Mouse (Mus musculus) kidney, embryonic 16.5 days (tissue): ENCODE measurements around the gene Sh3tc1. TPM values are rescaled to one million over a fixed set of nuclear protein-coding genes. Genes with fewer than 3 reads are reported as not detected.

Experiments used
- ATAC-seq: fragments of 200-750 bp; cut with Nextera tagmentation; 2 replicates; pipeline ENCODE4 v1.8.0; 2017; ENCODE audit warnings: moderate TSS enrichment; ENCODE audit not compliant: low FRiP score, low TSS enrichment
- H3K27ac ChIP-seq: fragments of 300-500 bp; sonication (generic); 2 replicates; pipeline ENCODE4 v1.5.1; 2014; ENCODE audit warnings: low read length
- H3K27me3 ChIP-seq: fragments of 300-500 bp; sonication (generic); 2 replicates; pipeline ENCODE4 v1.6.1; 2014; ENCODE audit warnings: low read length, control low read depth, mixed read lengths; ENCODE audit not compliant: insufficient read depth
- H3K36me3 ChIP-seq: fragments of 300-500 bp; sonication (generic); 2 replicates; pipeline ENCODE4 v1.6.1; 2014; ENCODE audit warnings: low read length, control low read depth, mixed read lengths; ENCODE audit not compliant: insufficient read depth
- H3K4me1 ChIP-seq: fragments of 300-500 bp; sonication (generic); 2 replicates; pipeline ENCODE4 v1.6.1; 2014; ENCODE audit warnings: low read length, control low read depth, mixed read lengths; ENCODE audit not compliant: insufficient read depth
- H3K4me2 ChIP-seq: fragments of 300-500 bp; sonication (generic); replicated peaks from 2 replicates; pipeline ENCODE4 v1.6.1; 2014; ENCODE audit warnings: low read depth, low read length
- H3K4me3 ChIP-seq: fragments of 300-500 bp; sonication (generic); 2 replicates; pipeline ENCODE4 v1.5.1; 2014; ENCODE audit warnings: mild to moderate bottlenecking, low read length
- H3K9ac ChIP-seq: fragments of 300-500 bp; sonication (generic); replicated peaks from 2 replicates; pipeline ENCODE4 v1.6.1; 2014; ENCODE audit warnings: low read length
- H3K9me3 ChIP-seq: fragments of 300-500 bp; sonication (generic); 2 replicates; pipeline ENCODE4 v1.6.1; 2016; ENCODE audit warnings: low read length, control low read depth
- WGBS: fragments of 180-500 bp; shearing (Covaris S2); extraction: QIAGEN DNeasy Blood & Tissue Kit; methylation state at CpG from one replicate; pipeline ENCODE4 v1.1.7; 2014; 5-methylcytosine and 5-hydroxymethylcytosine counted together
- polyA plus RNA-seq: library from polyadenylated mRNA; unstranded; fragments of >200 nt; fragmentation: Nextera tagmentation; extraction: Ambion mirVana; gene quantifications from 2 replicates; pipeline ENCODE4 v1.2.1, GENCODE M21; 2015

Gene Sh3tc1
- polyA plus RNA-seq, 1 experiment from 2014 or later, result 25.2 TPM

DNA sequence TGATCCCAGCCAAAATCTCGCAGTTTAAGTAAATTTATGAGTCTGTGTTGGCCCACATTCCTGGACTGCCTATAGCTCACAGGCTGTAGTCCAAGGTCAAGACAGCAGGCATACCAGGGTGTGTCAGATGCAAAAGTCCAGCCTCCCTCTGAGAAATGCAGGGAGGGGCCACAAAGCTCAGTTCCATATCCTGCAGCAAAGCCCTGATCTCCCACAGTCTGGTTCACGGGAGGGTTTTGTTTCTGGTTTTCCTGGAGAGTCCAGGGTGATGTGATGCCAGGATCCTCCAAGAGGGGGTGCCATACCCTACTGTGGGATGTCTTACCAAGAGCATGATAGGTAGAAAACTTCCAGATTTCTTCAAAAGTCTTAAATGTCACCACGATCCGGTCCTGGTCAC, 21.8 kb downstream of the Sh3tc1 start:
- no peaks in the 10 kb centered on the region for H3K9me3 ChIP-seq
- H3K36me3 ChIP-seq, result 0 out of 2 replicates have a peak, but pooled peaks cover 2% of the 10 kb centered on the region
- H3K4me3 ChIP-seq, result no peak overlapping the region
- 27% methylated on average over 4 of the region's 4 CpGs for WGBS
- no peaks in the 10 kb centered on the region for H3K27me3 ChIP-seq
- H3K9ac ChIP-seq, result no peak overlapping the region
- H3K4me2 ChIP-seq, result no peak overlapping the region
- no peak overlapping the region for H3K27ac ChIP-seq
- peaks cover 15% of the 10 kb centered on the region for H3K4me1 ChIP-seq
- ATAC-seq, result peak; percentile 55

DNA sequence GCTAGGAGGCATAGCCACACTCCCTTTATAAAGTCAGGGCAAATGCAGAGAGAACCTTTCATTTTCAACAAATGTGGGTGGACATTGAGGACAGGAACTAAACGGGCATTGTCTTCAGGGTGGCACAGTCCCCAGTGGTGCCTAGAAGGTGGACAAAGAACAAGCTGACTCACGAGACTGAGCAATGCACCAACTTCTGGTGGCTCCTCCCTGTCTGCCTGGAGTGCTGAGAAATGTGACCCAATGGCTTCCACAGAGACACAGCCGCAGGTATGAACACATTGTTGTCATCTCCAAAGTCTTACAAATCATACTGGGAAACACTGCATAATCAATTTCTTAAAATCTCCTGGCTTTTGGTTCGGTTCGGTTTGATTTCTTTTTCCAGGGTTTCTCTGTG, 22.3 kb downstream of the Sh3tc1 start:
- peak overlapping the region; percentile 17; the same call in 1 of the 2 replicates for H3K27ac ChIP-seq
- WGBS, result 80% methylated on average over 5 of the region's 5 CpGs
- no peak for ATAC-seq

DNA sequence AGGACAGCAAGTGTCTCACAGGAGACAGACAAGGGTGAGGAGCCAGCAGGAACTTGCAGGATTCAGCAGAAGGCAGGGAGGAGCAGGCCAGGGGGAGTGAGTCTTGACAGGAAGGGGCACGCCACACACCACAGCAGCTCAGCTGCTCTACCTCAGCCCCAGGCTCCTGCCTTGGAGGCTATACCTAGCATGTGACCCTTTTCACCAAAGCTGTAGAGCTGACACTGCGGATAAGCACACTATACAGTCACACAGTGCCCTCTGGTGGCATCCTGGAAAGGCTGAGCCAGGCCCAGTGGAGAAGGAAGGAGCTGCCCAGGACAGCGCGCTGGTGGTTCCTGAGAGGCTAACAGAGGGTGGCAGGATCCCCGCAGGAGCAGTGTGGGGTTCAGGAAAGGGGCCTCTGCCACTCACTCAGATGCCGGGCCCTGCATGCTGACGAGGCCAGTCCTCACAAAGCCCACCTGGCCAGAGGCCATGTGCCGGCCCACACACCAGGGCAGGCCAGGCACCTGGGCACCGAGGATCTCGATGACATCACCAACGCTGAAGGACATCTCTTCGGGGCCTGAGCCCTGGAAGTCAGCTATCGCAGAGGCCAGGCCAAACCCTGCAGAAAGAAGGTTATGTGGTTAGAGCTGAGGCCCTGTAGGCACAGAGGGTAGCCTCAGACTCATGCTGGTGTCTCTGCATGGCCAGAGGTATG, 26.0 kb downstream of the Sh3tc1 start:
- WGBS, result 52% methylated on average over 13 of the region's 13 CpGs
- H3K36me3 ChIP-seq, result no peaks in the 10 kb centered on the region
- H3K27me3 ChIP-seq, result no peaks in the 10 kb centered on the region
- peak; percentile 83 for ATAC-seq
- H3K9ac ChIP-seq, result no peak overlapping the region
- H3K9me3 ChIP-seq, result no peaks in the 10 kb centered on the region
- peaks cover 6% of the 10 kb centered on the region; the same call in 1 of the 2 replicates for H3K4me1 ChIP-seq
- no peak overlapping the region for H3K4me2 ChIP-seq
- H3K27ac ChIP-seq, result no peak overlapping the region
- H3K4me3 ChIP-seq, result no peak overlapping the region

More for the DNA sequence above, 22.3 kb downstream of the Sh3tc1 start:
- Histone ChIP-seq H3K4me3 (no peak overlapping the region), H3K4me1 (peaks cover 11% of the 10 kb centered on the region), H3K27me3 (no peaks in the 10 kb centered on the region), H3K36me3 (0 out of 2 replicates have a peak, but pooled peaks cover 2% of the 10 kb centered on the region), H3K4me2 (no peak overlapping the region), H3K9ac (no peak overlapping the region), H3K9me3 (no peaks in the 10 kb centered on the region)

DNA sequence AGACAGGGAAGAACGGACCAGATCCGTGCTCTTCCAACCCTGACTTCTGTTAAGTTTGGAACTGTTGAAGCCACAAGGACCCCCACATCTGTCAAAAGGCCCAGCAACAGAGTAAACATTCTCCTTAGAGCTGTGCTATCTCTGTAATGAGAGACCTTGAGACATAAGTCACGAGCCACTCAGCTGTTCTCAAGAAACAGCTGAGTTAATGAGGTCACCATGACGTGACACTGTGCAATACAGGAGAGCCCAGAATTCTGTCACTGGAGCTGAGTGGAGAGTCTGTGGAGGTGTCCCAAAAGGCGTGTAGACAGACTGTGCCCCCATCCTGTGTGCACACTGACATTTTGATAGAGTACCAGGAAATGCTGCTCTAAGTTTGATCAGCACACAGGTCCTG, 27.3 kb downstream of the Sh3tc1 start:
- Histone ChIP-seq H3K36me3 (no peaks in the 10 kb centered on the region), H3K27ac (no peak overlapping the region), H3K4me2 (no peak overlapping the region), H3K4me1 (no peaks in the 10 kb centered on the region), H3K9me3 (no peaks in the 10 kb centered on the region), H3K27me3 (no peaks in the 10 kb centered on the region), H3K4me3 (no peak overlapping the region), H3K9ac (no peak overlapping the region)
- WGBS, result 55% methylated on average over 5 of the region's 5 CpGs
- ATAC-seq, result no peak

GRCm38 (mm10) chr5:35710931-35711330, 28.9 kb downstream of the Sh3tc1 start:
- no peak for ATAC-seq
- H3K4me3 ChIP-seq, result no peak overlapping the region
- 70% methylated on average over 3 of the region's 3 CpGs for WGBS
- no peaks in the 10 kb centered on the region for H3K9me3 ChIP-seq
- H3K9ac ChIP-seq, result no peak overlapping the region
- H3K36me3 ChIP-seq, result no peaks in the 10 kb centered on the region
- H3K4me1 ChIP-seq, result no peaks in the 10 kb centered on the region
- no peak overlapping the region for H3K27ac ChIP-seq
- no peaks in the 10 kb centered on the region for H3K27me3 ChIP-seq
- H3K4me2 ChIP-seq, result no peak overlapping the region

DNA sequence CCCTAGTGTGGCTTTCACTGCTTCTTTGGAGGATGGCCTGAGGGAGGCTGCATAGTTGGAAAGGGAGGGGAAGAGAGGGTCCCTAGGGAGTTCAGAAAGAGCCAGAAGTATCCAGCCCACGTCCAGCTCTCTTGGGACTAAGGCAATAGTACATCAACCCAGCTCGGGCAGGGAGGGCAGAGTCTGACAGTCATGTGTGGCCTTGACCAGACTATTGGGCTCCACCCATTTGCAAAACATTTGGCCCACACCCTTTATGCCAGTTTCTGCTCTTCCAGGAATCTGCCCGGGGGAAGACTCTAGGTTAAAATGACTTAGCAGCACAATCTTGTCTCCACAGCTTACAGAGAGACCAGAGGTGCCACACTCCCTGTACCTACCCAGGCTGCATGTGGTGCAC, 29.3 kb downstream of the Sh3tc1 start:
- Histone ChIP-seq H3K36me3 (no peaks in the 10 kb centered on the region), H3K9me3 (no peaks in the 10 kb centered on the region), H3K4me1 (no peaks in the 10 kb centered on the region), H3K9ac (no peak overlapping the region), H3K27ac (no peak overlapping the region), H3K4me2 (no peak overlapping the region), H3K27me3 (no peaks in the 10 kb centered on the region), H3K4me3 (no peak overlapping the region)
- ATAC-seq, result no peak
- 58% methylated on average over 3 of the region's 3 CpGs for WGBS

GRCm38 (mm10) chr5:35705411-35705810, 34.4 kb downstream of the Sh3tc1 start:
- Histone ChIP-seq H3K4me3 (no peak overlapping the region), H3K9me3 (no peaks in the 10 kb centered on the region), H3K36me3 (no peaks in the 10 kb centered on the region), H3K9ac (no peak overlapping the region), H3K27me3 (no peaks in the 10 kb centered on the region), H3K4me1 (no peaks in the 10 kb centered on the region), H3K27ac (no peak overlapping the region), H3K4me2 (no peak overlapping the region)
- 89% methylated on average over 3 of the region's 3 CpGs for WGBS
- no peak for ATAC-seq

DNA sequence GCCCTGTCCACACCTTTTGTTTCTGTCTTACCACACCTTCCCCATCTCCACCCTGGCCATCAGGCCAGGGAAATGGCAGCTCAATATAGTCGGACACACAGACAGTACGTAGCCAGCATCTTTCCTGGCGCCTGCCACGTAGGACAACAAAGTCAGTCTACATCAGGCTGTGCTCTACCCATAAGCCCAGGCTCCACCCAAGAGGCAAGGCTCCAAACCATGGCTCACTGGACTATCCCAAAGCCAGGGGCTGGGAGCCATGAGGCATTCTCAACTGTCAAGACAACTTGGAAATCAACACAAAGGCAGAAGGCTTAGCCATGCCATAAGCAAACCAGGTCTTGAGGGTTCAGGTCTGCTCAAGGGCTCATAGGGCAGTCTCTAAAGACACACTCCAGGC, 36.0 kb downstream of the Sh3tc1 start:
- no peaks in the 10 kb centered on the region for H3K27me3 ChIP-seq
- H3K9ac ChIP-seq, result no peak overlapping the region
- no peak overlapping the region for H3K27ac ChIP-seq
- no peaks in the 10 kb centered on the region; the same call in 1 of the 2 replicates for H3K36me3 ChIP-seq
- H3K4me2 ChIP-seq, result no peak overlapping the region
- no peak overlapping the region for H3K4me3 ChIP-seq
- H3K9me3 ChIP-seq, result no peaks in the 10 kb centered on the region
- 93% methylated on average over 4 of the region's 4 CpGs for WGBS
- ATAC-seq, result no peak
- no peaks in the 10 kb centered on the region for H3K4me1 ChIP-seq

DNA sequence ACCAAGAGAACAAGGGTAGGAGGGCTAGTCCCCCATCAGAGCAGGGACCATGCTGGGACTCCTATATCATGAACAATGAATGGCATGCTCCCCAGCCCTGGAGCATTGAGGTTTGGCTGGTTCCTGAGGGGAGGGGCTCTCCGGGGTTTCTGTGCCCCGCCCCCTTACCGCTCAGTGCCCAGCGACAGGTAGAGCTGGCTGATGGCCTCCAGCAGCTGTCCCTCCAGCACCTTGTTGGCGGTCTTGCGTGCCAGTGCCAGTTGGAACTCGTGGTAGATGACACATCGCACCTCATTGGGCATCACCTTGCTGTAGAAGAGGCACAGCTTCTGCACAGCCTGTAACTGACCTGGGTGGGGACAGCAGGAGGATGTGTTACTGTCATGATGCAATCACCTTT, 36.6 kb downstream of the Sh3tc1 start:
- WGBS, result 77% methylated on average over 8 of the region's 8 CpGs

GRCm38 (mm10) chr5:35702582-35703140, 37.1 kb downstream of the Sh3tc1 start:
- H3K4me3 ChIP-seq, result no peak overlapping the region
- no peak overlapping the region for H3K4me2 ChIP-seq
- no peaks in the 10 kb centered on the region for H3K9me3 ChIP-seq
- no peak overlapping the region for H3K9ac ChIP-seq
- no peaks in the 10 kb centered on the region for H3K27me3 ChIP-seq
- no peak for ATAC-seq
- no peaks in the 10 kb centered on the region; the same call in 1 of the 2 replicates for H3K36me3 ChIP-seq
- H3K4me1 ChIP-seq, result no peaks in the 10 kb centered on the region
- H3K27ac ChIP-seq, result no peak overlapping the region
- WGBS, result 79% methylated on average over 4 of the region's 4 CpGs

More for the DNA sequence above, 36.6 kb downstream of the Sh3tc1 start:
- Histone ChIP-seq H3K36me3 (no peaks in the 10 kb centered on the region; the same call in 1 of the 2 replicates), H3K4me2 (no peak overlapping the region), H3K27ac (no peak overlapping the region), H3K9me3 (no peaks in the 10 kb centered on the region), H3K9ac (no peak overlapping the region), H3K4me3 (no peak overlapping the region), H3K27me3 (no peaks in the 10 kb centered on the region), H3K4me1 (no peaks in the 10 kb centered on the region)
- ATAC-seq, result no peak
